Mouse (Mus musculus) ES-E14 (cell line): ENCODE measurements around the gene Vmn1r224. TPM values are rescaled to one million over a fixed set of nuclear protein-coding genes. Genes with fewer than 3 reads are reported as not detected.

Experiments
- DNase-seq: peaks from one replicate; pipeline ENCODE4 v3.0.0-alpha.2; 2013; ENCODE audit warnings: low read depth, low spot score
- H3K27ac ChIP-seq: 2 replicates; pipeline ENCODE4 v1.5.1; 2012; ENCODE audit warnings: low read depth, mild to moderate bottlenecking, low read length, moderate library complexity, mixed read lengths; ENCODE audit not compliant: poor library complexity, insufficient read depth, severe bottlenecking
- H3K36me3 ChIP-seq: 2 replicates; pipeline ENCODE4 v1.6.1; 2012; ENCODE audit warnings: mild to moderate bottlenecking, low read length, moderate library complexity, mixed read lengths; ENCODE audit not compliant: control insufficient read depth, poor library complexity, insufficient read depth, severe bottlenecking
- H3K4me1 ChIP-seq, 2 experiments: fragments of 150-350 bp in 1 of 2; sonication (generic) in 1 of 2; 2 replicates each; pipeline ENCODE4 v1.6.1; 2012; ENCODE audit warnings: low read length in 2 of 2, mild to moderate bottlenecking in 1 of 2, mixed read lengths in 1 of 2; ENCODE audit not compliant: control insufficient read depth in 2 of 2, insufficient read depth in 2 of 2, poor library complexity in 1 of 2
- H3K4me3 ChIP-seq, 2 experiments: fragments of 150-350 bp in 1 of 2; sonication (generic) in 1 of 2; 2 replicates each; pipeline ENCODE4 v1.5.1; 2012; ENCODE audit warnings: low read length in 2 of 2, low read depth in 1 of 2, mild to moderate bottlenecking in 1 of 2, mixed read lengths in 1 of 2; ENCODE audit not compliant: insufficient read depth in 1 of 2, poor library complexity in 1 of 2, severe bottlenecking in 1 of 2
- H3K9ac ChIP-seq: 2 replicates; pipeline ENCODE4 v1.6.1; 2012; ENCODE audit warnings: low read depth, mild to moderate bottlenecking, low read length, mixed read lengths; ENCODE audit not compliant: poor library complexity, insufficient read depth, severe bottlenecking
- H3K9me3 ChIP-seq: fragments of 150-350 bp; sonication (generic); 2 replicates; pipeline ENCODE4 v1.6.1; 2012; ENCODE audit warnings: low read depth, mild to moderate bottlenecking, low read length; ENCODE audit not compliant: control insufficient read depth, insufficient read depth
- CHD2 ChIP-seq: IDR thresholded peaks from 2 replicates; pipeline ENCODE4 v1.6.1; 2014; ENCODE audit warnings: mild to moderate bottlenecking, low read depth, low read length, inconsistent platforms
- HCFC1 ChIP-seq: IDR thresholded peaks from 2 replicates; pipeline ENCODE4 v1.6.1; 2012; ENCODE audit warnings: low read length, inconsistent platforms, borderline replicate concordance; ENCODE audit not compliant: insufficient read depth
- MAFK ChIP-seq: IDR thresholded peaks from 2 replicates; pipeline ENCODE4 v1.6.1; 2014; ENCODE audit warnings: mild to moderate bottlenecking, low read depth, low read length, inconsistent platforms; ENCODE audit not compliant: insufficient read depth
- ZC3H11A ChIP-seq: IDR thresholded peaks from 2 replicates; pipeline ENCODE4 v1.6.1; 2012; ENCODE audit warnings: low read depth, mild to moderate bottlenecking, inconsistent platforms, low read length, borderline replicate concordance
- ZNF384 ChIP-seq: IDR thresholded peaks from 2 replicates; pipeline ENCODE4 v1.6.1; 2012; ENCODE audit warnings: low read depth, low read length, inconsistent platforms
- in situ Hi-C, 2 experiments: fragments of 600-800 bp; cut with MboI; formaldehyde crosslinking; loops; one replicate each; pipeline ENCODE4 v1.15.1; 2025; ENCODE audit warnings: low sequenced_read_pairs in 2 of 2, inconsistent platforms in 1 of 2; ENCODE audit not compliant: unreplicated experiment in 2 of 2
- total RNA-seq: library from RNA; depleted of rRNA; stranded (reverse); fragments of 300-350 nt; gene quantifications from 2 replicates; pipeline ENCODE4 v1.2.3, GENCODE M21; 2012; rRNA removed

Gene Vmn1r224
- total RNA-seq: not detected in 2 replicates

GRCm38 (mm10) chr17:20413846-20414245 is at the start of gene Vmn1r224:
TSS of gene Vmn1r224 (plus strand) at chr17:20414146.
- Histone ChIP-seq H3K4me3 (no peak within 1 kb of the TSS), H3K9ac (no peak within 1 kb of the TSS), H3K36me3 (no peaks in the 10 kb centered on the region), H3K27ac (no peak within 1 kb of the TSS), H3K9me3 (no peaks in the 10 kb centered on the region), H3K4me1 (no peaks in the 10 kb centered on the region)
- in situ Hi-C loops: no loop called here
- no peak for DNase-seq
- no peak for TF ChIP-seq ZC3H11A
- TF ChIP-seq HCFC1: no peak
- TF ChIP-seq ZNF384: no peak
- no peak for TF ChIP-seq CHD2
- no peak for TF ChIP-seq MAFK

- in situ Hi-C loops: no loop called here
- Histone ChIP-seq H3K9ac (no peak overlapping the region), H3K36me3 (no peaks in the 10 kb centered on the region), H3K9me3 (no peaks in the 10 kb centered on the region), H3K4me3 (no peak overlapping the region), H3K27ac (no peak overlapping the region), H3K4me1 (no peaks in the 10 kb centered on the region)
- no peak for DNase-seq
- TF ChIP-seq HCFC1 (no peak), MAFK (no peak), CHD2 (no peak), ZC3H11A (no peak), ZNF384 (no peak)
These were observed 14.8 kb upstream of the Vmn1r224 start for GRCm38 (mm10) chr17:20399105-20399504.

- Histone ChIP-seq H3K9me3 (no peaks in the 10 kb centered on the region), H3K36me3 (no peaks in the 10 kb centered on the region), H3K4me3 (no peak overlapping the region), H3K27ac (no peak overlapping the region), H3K4me1 (no peaks in the 10 kb centered on the region), H3K9ac (no peak overlapping the region)
- in situ Hi-C loops: no loop called here
- no peak for TF ChIP-seq MAFK
- TF ChIP-seq CHD2: no peak
- TF ChIP-seq HCFC1: no peak
- no peak for TF ChIP-seq ZC3H11A
- no peak for TF ChIP-seq ZNF384
- no peak for DNase-seq
These were observed 25.3 kb downstream of the Vmn1r224 start for GRCm38 (mm10) chr17:20439263-20439662.

- in situ Hi-C loops: no loop called here
- no peak for DNase-seq
These were observed 59.4 kb downstream of the Vmn1r224 start for GRCm38 (mm10) chr17:20473311-20473710.

More at GRCm38 (mm10) chr17:20473311-20473710, 59.4 kb downstream of the Vmn1r224 start:
- no peaks in the 10 kb centered on the region for H3K9me3 ChIP-seq
- no peaks in the 10 kb centered on the region for H3K36me3 ChIP-seq
- H3K27ac ChIP-seq: no peak overlapping the region
- H3K4me1 ChIP-seq: no peaks in the 10 kb centered on the region
- H3K9ac ChIP-seq: no peak overlapping the region
- TF ChIP-seq HCFC1: no peak
- TF ChIP-seq CHD2: no peak
- no peak for TF ChIP-seq ZNF384
- TF ChIP-seq ZC3H11A: no peak
- TF ChIP-seq MAFK: no peak
- H3K4me3 ChIP-seq: no peak overlapping the region

Other genes with a start within 250 kb of the Vmn1r224 start
- not detected in 2 replicates for gene Fpr-rs6, start 231.0 kb upstream of the Vmn1r224 start, total RNA-seq
- gene Vmn2r105, start 179.1 kb upstream of the Vmn1r224 start, total RNA-seq: not detected in 2 replicates
- not detected in 2 replicates for gene Vmn2r106, start 128.6 kb upstream of the Vmn1r224 start, total RNA-seq
- gene Vmn2r107, start 68.9 kb upstream of the Vmn1r224 start, total RNA-seq: not detected in 2 replicates
- gene Vmn2r108, start 67.2 kb downstream of the Vmn1r224 start, total RNA-seq: not detected in 2 replicates
- not detected in 2 replicates for gene Vmn1r225, start 84.0 kb downstream of the Vmn1r224 start, total RNA-seq
- gene Vmn2r109, start 150.6 kb downstream of the Vmn1r224 start, total RNA-seq: not detected in 2 replicates
- not detected in 2 replicates for gene Vmn2r110, start 182.3 kb downstream of the Vmn1r224 start, total RNA-seq
- not detected in 2 replicates for gene Fpr-rs3, start 210.7 kb downstream of the Vmn1r224 start, total RNA-seq